Mouse (Mus musculus) spleen, adult 2 months (tissue): ENCODE results near the gene Casq2. TPM values are rescaled to one million over a fixed set of nuclear protein-coding genes. Genes with fewer than 3 reads are reported as not detected.

ENCODE experiments used
- DNase-seq, 2 experiments: peaks; one replicate each; pipeline versions ENCODE4 v3.0.0 to v3.0.0-alpha.2; 2012 to 2021; ENCODE audit warnings: low spot score in 2 of 2, low read depth in 1 of 2
- H3K27ac ChIP-seq: fragments of 200-500 bp; 2 replicates; pipeline ENCODE4 v1.5.1; 2012; ENCODE audit warnings: low read length, inconsistent platforms; ENCODE audit not compliant: insufficient read depth
- H3K27me3 ChIP-seq: fragments of 200-500 bp; 2 replicates; pipeline ENCODE4 v1.6.1; 2012; ENCODE audit warnings: mild to moderate bottlenecking, moderate library complexity, low read length, inconsistent platforms; ENCODE audit not compliant: control insufficient read depth, insufficient read depth
- H3K36me3 ChIP-seq: fragments of 200-500 bp; 2 replicates; pipeline ENCODE4 v1.6.1; 2012; ENCODE audit warnings: mild to moderate bottlenecking, low read length, inconsistent platforms; ENCODE audit not compliant: control insufficient read depth, insufficient read depth
- H3K4me1 ChIP-seq: fragments of 200-500 bp; 2 replicates; pipeline ENCODE4 v1.6.1; 2011; ENCODE audit warnings: inconsistent platforms; ENCODE audit not compliant: control insufficient read depth, insufficient read depth, insufficient read length
- H3K4me3 ChIP-seq: fragments of 200-500 bp; 2 replicates; pipeline ENCODE4 v1.5.1; 2011; ENCODE audit warnings: mild to moderate bottlenecking, inconsistent platforms; ENCODE audit not compliant: insufficient read depth, insufficient read length; ENCODE audit errors: extremely low read depth
- CTCF ChIP-seq: fragments of 200-500 bp; IDR thresholded peaks from 2 replicates; pipeline ENCODE4 v1.5.1; 2011; ENCODE audit warnings: mild to moderate bottlenecking, inconsistent platforms; ENCODE audit not compliant: insufficient read depth, insufficient read length, insufficient replicate concordance; ENCODE audit errors: extremely low read depth
- POLR2A ChIP-seq: fragments of 200-500 bp; IDR thresholded peaks from 2 replicates; pipeline ENCODE4 v1.6.1; 2011; ENCODE audit warnings: low read depth, low read length, inconsistent platforms
- WGBS: fragments of 180-500 bp; shearing (Covaris S2); methylation state at CpG from one replicate; pipeline ENCODE4 v1.1.7; 2018; 5-methylcytosine and 5-hydroxymethylcytosine counted together
- polyA plus RNA-seq: library from polyadenylated mRNA; depleted of rRNA; stranded (reverse); fragments of >200 nt; gene quantifications from 2 replicates; pipeline ENCODE4 v1.2.3, GENCODE M21; 2012

The Casq2 gene
- polyA plus RNA-seq, 1 experiment, result 0.21 TPM

DNA sequence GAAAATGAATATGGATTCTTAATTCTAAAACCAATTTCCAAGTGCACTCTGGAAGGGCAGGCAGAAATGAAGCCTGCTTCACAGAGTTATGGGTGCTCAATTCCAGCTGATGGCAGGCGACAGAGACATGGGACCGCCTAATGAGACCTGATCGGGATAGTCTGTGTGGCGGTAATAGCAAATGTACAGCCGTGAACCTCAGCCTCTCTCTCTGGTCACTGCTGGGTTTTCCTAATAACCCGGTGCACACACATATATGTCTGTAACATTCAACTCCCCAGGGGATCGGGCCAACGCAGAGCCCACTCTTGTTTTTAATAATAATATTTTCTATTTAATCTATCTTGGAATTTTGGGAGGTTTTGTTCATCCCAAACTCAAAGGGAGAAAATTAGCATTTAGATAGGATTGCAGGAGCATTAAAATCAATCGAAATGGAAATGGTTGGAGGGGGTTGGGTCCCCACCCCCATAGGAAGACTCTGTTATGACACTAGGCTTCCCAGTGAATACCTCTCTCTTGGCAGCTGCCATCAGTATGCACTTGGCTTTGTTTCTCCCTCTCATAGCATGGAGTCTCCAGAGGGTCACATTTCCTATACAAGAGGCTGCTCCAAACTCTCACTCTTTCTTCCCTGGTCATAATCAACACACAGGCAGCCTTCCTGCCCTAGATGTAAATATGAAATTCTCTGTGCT, 45.6 kb downstream of the Casq2 start:
- TF ChIP-seq CTCF, result no peak
- H3K36me3 ChIP-seq, result no peaks in the 10 kb centered on the region
- WGBS, result 92% methylated on average over 9 of the region's 9 CpGs
- no peak overlapping the region for H3K4me3 ChIP-seq
- no peaks in the 10 kb centered on the region for H3K27me3 ChIP-seq
- DNase-seq, result no peak
- no peaks in the 10 kb centered on the region for H3K4me1 ChIP-seq
- no peak overlapping the region for H3K27ac ChIP-seq

DNA sequence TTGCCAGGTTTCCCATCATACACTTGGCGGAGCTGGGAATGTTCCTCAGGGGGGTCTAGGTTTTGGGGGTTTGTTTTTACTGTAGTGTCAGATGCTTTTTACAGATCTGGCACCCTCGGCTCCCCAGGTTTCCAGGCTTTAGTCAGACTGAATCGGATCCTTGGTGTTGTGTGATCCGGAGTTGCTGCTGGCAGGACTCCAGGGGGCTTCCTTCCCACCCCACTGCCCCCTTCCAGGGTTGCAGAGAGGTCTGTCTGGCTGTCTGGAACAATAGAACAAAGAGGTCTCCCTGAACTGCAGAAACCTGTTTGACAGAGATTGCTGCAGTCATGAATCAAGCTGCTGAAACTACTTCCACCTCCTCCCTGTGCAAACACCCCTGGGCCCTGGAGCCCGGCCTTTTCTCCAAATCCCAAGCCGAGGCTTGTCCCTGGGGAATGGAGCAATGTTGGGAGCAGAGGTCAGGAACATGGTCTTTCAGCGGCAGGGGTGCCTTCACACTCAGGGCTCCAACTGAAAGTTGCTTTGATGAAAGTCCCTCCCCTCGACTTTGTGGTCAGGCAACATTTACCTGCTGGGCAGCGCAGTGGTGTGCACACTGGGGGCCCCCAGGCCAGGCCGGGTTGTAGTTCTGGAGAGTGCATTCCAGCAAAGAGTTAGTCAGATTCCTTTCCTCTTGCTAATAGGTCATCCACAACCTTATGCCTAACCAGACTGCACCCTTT, 49.3 kb downstream of the Casq2 start:
- Histone ChIP-seq H3K4me3 (no peak overlapping the region), H3K36me3 (no peaks in the 10 kb centered on the region), H3K4me1 (no peaks in the 10 kb centered on the region), H3K27ac (no peak overlapping the region), H3K27me3 (no peaks in the 10 kb centered on the region)
- no peak for DNase-seq
- TF ChIP-seq CTCF (no peak), POLR2A (no peak)
- 30% methylated on average over 10 of the region's 10 CpGs for WGBS

DNA sequence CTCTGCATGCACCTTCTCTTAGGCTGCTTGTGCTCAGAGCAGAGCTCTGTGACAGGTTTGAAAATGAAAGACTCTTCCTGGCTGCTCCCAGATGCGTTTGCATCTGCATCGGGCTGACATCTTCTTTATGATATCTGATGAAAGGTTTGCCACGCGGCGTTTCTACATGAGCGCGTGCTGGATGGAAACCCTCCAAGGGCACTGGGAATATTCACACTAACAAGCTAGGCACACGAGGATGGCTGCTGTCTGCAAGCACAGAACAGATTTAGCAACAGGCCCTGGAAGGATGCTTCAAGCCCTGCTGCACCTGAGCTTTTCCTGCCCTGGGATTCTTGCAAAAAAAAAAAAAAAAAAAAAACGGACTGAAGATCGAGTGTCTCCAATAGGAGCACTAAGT, 50.9 kb downstream of the Casq2 start:
- no peak overlapping the region for H3K4me3 ChIP-seq
- TF ChIP-seq CTCF, result no peak
- no peak for TF ChIP-seq POLR2A
- DNase-seq, result no peak
- no peaks in the 10 kb centered on the region for H3K36me3 ChIP-seq
- no peaks in the 10 kb centered on the region for H3K27me3 ChIP-seq
- no peaks in the 10 kb centered on the region for H3K4me1 ChIP-seq
- 87% methylated on average over 10 of the region's 10 CpGs for WGBS
- H3K27ac ChIP-seq, result no peak overlapping the region

DNA sequence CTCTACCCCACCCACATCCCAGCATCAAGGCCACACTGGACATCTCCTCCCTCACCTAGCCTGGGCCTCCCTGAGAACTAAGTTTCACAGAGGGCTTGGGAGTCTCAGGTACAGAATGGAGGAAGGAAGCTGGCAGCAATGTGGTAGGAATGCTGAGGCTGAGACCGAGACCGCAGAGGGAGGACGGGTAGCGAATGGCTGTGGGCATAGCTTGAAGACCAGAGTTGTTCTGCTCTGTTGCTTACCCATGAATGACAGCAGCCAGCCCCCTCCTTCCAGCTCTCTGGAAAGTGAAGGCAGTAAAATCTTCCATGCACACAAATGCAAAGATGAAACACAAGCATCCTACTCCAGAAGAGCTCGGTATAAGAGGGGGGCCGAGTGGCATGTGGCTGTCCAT, 52.7 kb downstream of the Casq2 start:
- H3K4me1 ChIP-seq, result no peaks in the 10 kb centered on the region
- no peak overlapping the region for H3K27ac ChIP-seq
- DNase-seq, result no peak
- H3K4me3 ChIP-seq, result no peak overlapping the region
- no peak for TF ChIP-seq CTCF
- no peak for TF ChIP-seq POLR2A
- no peaks in the 10 kb centered on the region for H3K36me3 ChIP-seq
- H3K27me3 ChIP-seq, result no peaks in the 10 kb centered on the region
- WGBS, result 87% methylated on average over 6 of the region's 6 CpGs

DNA sequence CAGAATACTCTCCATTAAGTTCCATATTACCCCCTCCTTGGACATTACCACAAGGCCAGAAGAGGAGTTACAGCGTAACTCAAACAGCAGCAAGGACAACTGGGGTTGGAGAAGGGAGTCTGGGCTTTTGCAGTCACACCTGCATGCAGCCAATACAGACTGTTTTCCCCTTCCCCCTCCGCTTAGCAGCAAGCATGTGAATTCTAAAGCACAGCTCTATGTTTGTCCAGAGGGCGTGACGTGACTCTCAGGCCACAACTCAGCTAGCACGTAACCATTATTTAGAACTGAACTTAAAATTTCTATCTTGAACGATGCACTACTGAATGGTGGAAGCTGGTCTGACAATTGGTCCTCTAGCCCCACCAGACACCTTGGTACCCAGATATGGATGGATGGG, 54.4 kb downstream of the Casq2 start:
- DNase-seq, result no peak
- no peaks in the 10 kb centered on the region for H3K27me3 ChIP-seq
- WGBS, result 88% methylated on average over 6 of the region's 6 CpGs
- TF ChIP-seq POLR2A (no peak), CTCF (no peak)
- H3K27ac ChIP-seq, result no peak overlapping the region
- no peak overlapping the region for H3K4me3 ChIP-seq
- no peaks in the 10 kb centered on the region for H3K36me3 ChIP-seq
- no peaks in the 10 kb centered on the region for H3K4me1 ChIP-seq

DNA sequence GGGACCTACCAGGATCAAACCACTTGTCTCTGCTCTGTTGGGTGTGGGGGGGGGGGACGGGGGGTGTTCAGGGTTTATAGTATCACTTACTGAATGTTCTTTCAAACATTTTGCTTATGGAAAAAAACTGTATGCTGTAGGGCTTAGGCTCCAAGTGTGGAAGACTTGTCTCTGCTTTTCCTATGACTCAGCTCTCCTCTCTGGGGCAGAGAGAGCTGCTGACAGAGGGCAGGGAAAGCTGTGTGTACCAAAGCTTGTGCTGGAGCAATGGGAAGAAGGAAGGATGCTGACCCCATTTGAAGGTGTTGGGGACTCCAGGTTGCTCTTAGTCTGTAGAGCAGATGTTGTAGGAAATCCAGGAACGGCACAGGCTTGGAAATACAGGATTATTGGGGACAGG, 55.2 kb downstream of the Casq2 start:
- H3K4me1 ChIP-seq, result no peaks in the 10 kb centered on the region

DNA sequence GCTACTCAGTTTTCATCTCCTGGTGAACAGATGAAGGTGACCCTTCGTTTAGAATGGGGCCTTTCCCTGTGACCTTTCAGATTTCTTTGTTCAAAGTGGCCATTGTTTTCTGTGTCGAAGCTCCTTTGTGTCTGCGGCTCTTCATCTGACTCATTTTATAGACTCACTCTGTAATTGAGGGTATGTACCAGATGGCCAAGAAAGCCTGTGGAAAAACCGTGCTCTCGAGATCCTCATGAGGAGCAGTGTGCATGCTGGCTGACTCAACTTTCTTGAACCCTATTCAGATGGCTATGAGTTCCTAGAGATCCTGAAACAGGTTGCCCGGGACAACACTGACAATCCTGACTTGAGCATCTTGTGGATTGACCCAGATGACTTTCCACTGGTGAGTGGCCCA, 55.7 kb downstream of the Casq2 start:
- Histone ChIP-seq H3K27ac (no peak overlapping the region), H3K4me1 (no peaks in the 10 kb centered on the region), H3K4me3 (no peak overlapping the region), H3K36me3 (no peaks in the 10 kb centered on the region), H3K27me3 (no peaks in the 10 kb centered on the region)
- no peak for DNase-seq
- 73% methylated on average over 6 of the region's 6 CpGs for WGBS
- TF ChIP-seq CTCF (no peak), POLR2A (no peak)

More for the DNA sequence above, 55.2 kb downstream of the Casq2 start:
- 67% methylated on average over 2 of the region's 2 CpGs for WGBS
- TF ChIP-seq POLR2A (no peak), CTCF (no peak)
- H3K36me3 ChIP-seq, result no peaks in the 10 kb centered on the region
- H3K27me3 ChIP-seq, result no peaks in the 10 kb centered on the region
- no peak for DNase-seq
- no peak overlapping the region for H3K4me3 ChIP-seq
- no peak overlapping the region for H3K27ac ChIP-seq
